Mouse (Mus musculus): ENCODE measurements at regions not wholly inside any gene's neighbourhood (a gene's known extent, or its start where the extent isn't known, plus 50 kb on each side); places are given as distances from the start of the nearest gene placed in this dataset.

- H3K9ac ChIP-seq (ENCODE audit: low read length) = no peak overlapping the region
- H3K9me3 ChIP-seq (ENCODE audit: control insufficient read depth, low read length) = no peaks in the 10 kb centered on the region
- H3K4me3 ChIP-seq (ENCODE audit: low read depth, low read length) = no peak overlapping the region
- no peaks in the 10 kb centered on the region for H3K4me1 ChIP-seq (replicated peaks; ENCODE audit: control insufficient read depth, insufficient read depth)
- H3K4me2 ChIP-seq (replicated peaks; ENCODE audit: low read depth) = no peak overlapping the region
- no peaks in the 10 kb centered on the region for H3K27me3 ChIP-seq (ENCODE audit: control insufficient read depth, insufficient read depth, low read length)
- H3K27ac ChIP-seq (replicated peaks) = no peak overlapping the region
- no peak for TF ChIP-seq CTCF (IDR thresholded peaks at IDR 0.05; ENCODE audit: low read depth)
- no peak for TF ChIP-seq EP300 (optimal IDR thresholded peaks at IDR 0.05)
- DNase-seq (ENCODE audit: low spot score) (no peak), ATAC-seq (ENCODE audit: low FRiP score, low TSS enrichment) (no peak)
- 52% methylated on average over 3 of the region's 3 CpGs for WGBS
- H3K36me3 ChIP-seq (ENCODE audit: control insufficient read depth, insufficient read depth, low read length) = no peaks in the 10 kb centered on the region
Measured at GRCm38 (mm10) chr15:59954345-59954744, 62.1 kb downstream of the 4933412E24Rik start.

GRCm38 (mm10) chr15:59953857-59954256 lies 62.6 kb downstream of the 4933412E24Rik start:
- Histone ChIP-seq H3K4me3 (ENCODE audit: low read depth, low read length) (no peak overlapping the region), H3K9me3 (ENCODE audit: control insufficient read depth, low read length) (no peaks in the 10 kb centered on the region), H3K9ac (ENCODE audit: low read length) (no peak overlapping the region), H3K27me3 (ENCODE audit: control insufficient read depth, insufficient read depth, low read length) (no peaks in the 10 kb centered on the region), H3K36me3 (ENCODE audit: control insufficient read depth, insufficient read depth, low read length) (no peaks in the 10 kb centered on the region), H3K4me2 (replicated peaks; ENCODE audit: low read depth) (no peak overlapping the region), H3K4me1 (replicated peaks; ENCODE audit: control insufficient read depth, insufficient read depth) (no peaks in the 10 kb centered on the region), H3K27ac (replicated peaks) (no peak overlapping the region)
- WGBS = 47% methylated on average over 4 of the region's 4 CpGs
- TF ChIP-seq EP300 (optimal IDR thresholded peaks at IDR 0.05) (no peak), CTCF (IDR thresholded peaks at IDR 0.05; ENCODE audit: low read depth) (no peak)
- ATAC-seq (ENCODE audit: low FRiP score, low TSS enrichment) = no peak
- no peak for DNase-seq (ENCODE audit: low spot score)

- Histone ChIP-seq H3K4me2 (replicated peaks; ENCODE audit: low read depth) (no peak overlapping the region), H3K4me1 (replicated peaks; ENCODE audit: control insufficient read depth, insufficient read depth) (no peaks in the 10 kb centered on the region), H3K27ac (replicated peaks) (no peak overlapping the region), H3K9ac (ENCODE audit: low read length) (no peak overlapping the region), H3K9me3 (ENCODE audit: control insufficient read depth, low read length) (no peaks in the 10 kb centered on the region), H3K36me3 (ENCODE audit: control insufficient read depth, insufficient read depth, low read length) (no peaks in the 10 kb centered on the region), H3K27me3 (ENCODE audit: control insufficient read depth, insufficient read depth, low read length) (no peaks in the 10 kb centered on the region), H3K4me3 (ENCODE audit: low read depth, low read length) (no peak overlapping the region)
- 79% methylated on average over 3 of the region's 3 CpGs for WGBS
- DNase-seq (ENCODE audit: low spot score) (no peak), ATAC-seq (ENCODE audit: low FRiP score, low TSS enrichment) (no peak)
- no peak for TF ChIP-seq EP300 (optimal IDR thresholded peaks at IDR 0.05)
- TF ChIP-seq CTCF (IDR thresholded peaks at IDR 0.05; ENCODE audit: low read depth) = no peak
Measured at GRCm38 (mm10) chr15:59950617-59951216, 65.7 kb downstream of the 4933412E24Rik start.

GRCm38 (mm10) chr15:59945208-59945607 lies 71.2 kb downstream of the 4933412E24Rik start:
- no peaks in the 10 kb centered on the region for H3K27me3 ChIP-seq (ENCODE audit: control insufficient read depth, insufficient read depth, low read length)
- H3K36me3 ChIP-seq (ENCODE audit: control insufficient read depth, insufficient read depth, low read length) = no peaks in the 10 kb centered on the region
- no peak overlapping the region for H3K4me3 ChIP-seq (ENCODE audit: low read depth, low read length)
- no peak overlapping the region for H3K9ac ChIP-seq (ENCODE audit: low read length)
- no peak overlapping the region for H3K4me2 ChIP-seq (replicated peaks; ENCODE audit: low read depth)
- WGBS = 20% methylated on average over 8 of the region's 8 CpGs
- DNase-seq (ENCODE audit: low spot score) (no peak), ATAC-seq (ENCODE audit: low FRiP score, low TSS enrichment) (no peak)
- H3K9me3 ChIP-seq (ENCODE audit: control insufficient read depth, low read length) = no peaks in the 10 kb centered on the region
- no peaks in the 10 kb centered on the region for H3K4me1 ChIP-seq (replicated peaks; ENCODE audit: control insufficient read depth, insufficient read depth)
- no peak overlapping the region for H3K27ac ChIP-seq (replicated peaks)
- TF ChIP-seq EP300 (optimal IDR thresholded peaks at IDR 0.05) (no peak), CTCF (IDR thresholded peaks at IDR 0.05; ENCODE audit: low read depth) (no peak)

- DNase-seq (ENCODE audit: low spot score) (no peak), ATAC-seq (ENCODE audit: low FRiP score, low TSS enrichment) (no peak)
- H3K27ac ChIP-seq (replicated peaks) = no peak overlapping the region
- H3K4me1 ChIP-seq (replicated peaks; ENCODE audit: control insufficient read depth, insufficient read depth) = no peaks in the 10 kb centered on the region
- H3K36me3 ChIP-seq (ENCODE audit: control insufficient read depth, insufficient read depth, low read length) = no peaks in the 10 kb centered on the region
- TF ChIP-seq CTCF (IDR thresholded peaks at IDR 0.05; ENCODE audit: low read depth) = no peak
- H3K4me2 ChIP-seq (replicated peaks; ENCODE audit: low read depth) = no peak overlapping the region
- H3K27me3 ChIP-seq (ENCODE audit: control insufficient read depth, insufficient read depth, low read length) = no peaks in the 10 kb centered on the region
- 25% methylated on average over 5 of the region's 5 CpGs for WGBS
- no peak overlapping the region for H3K4me3 ChIP-seq (ENCODE audit: low read depth, low read length)
- H3K9me3 ChIP-seq (ENCODE audit: control insufficient read depth, low read length) = no peaks in the 10 kb centered on the region
- H3K9ac ChIP-seq (ENCODE audit: low read length) = no peak overlapping the region
Measured at GRCm38 (mm10) chr15:59936486-59936885, 79.9 kb downstream of the 4933412E24Rik start.

GRCm38 (mm10) chr15:59913860-59914259 lies 102.6 kb downstream of the 4933412E24Rik start:
- H3K4me2 ChIP-seq (replicated peaks; ENCODE audit: low read depth) = no peak overlapping the region
- no peaks in the 10 kb centered on the region for H3K36me3 ChIP-seq (ENCODE audit: control insufficient read depth, insufficient read depth, low read length)
- no peak overlapping the region for H3K9ac ChIP-seq (ENCODE audit: low read length)
- TF ChIP-seq CTCF (IDR thresholded peaks at IDR 0.05; ENCODE audit: low read depth) (no peak), EP300 (optimal IDR thresholded peaks at IDR 0.05) (no peak)
- no peaks in the 10 kb centered on the region for H3K4me1 ChIP-seq (replicated peaks; ENCODE audit: control insufficient read depth, insufficient read depth)
- H3K9me3 ChIP-seq (ENCODE audit: control insufficient read depth, low read length) = no peaks in the 10 kb centered on the region
- DNase-seq (ENCODE audit: low spot score) (no peak), ATAC-seq (ENCODE audit: low FRiP score, low TSS enrichment) (no peak)
- 37% methylated on average over 4 of the region's 4 CpGs for WGBS
- no peak overlapping the region for H3K27ac ChIP-seq (replicated peaks)
- no peak overlapping the region for H3K4me3 ChIP-seq (ENCODE audit: low read depth, low read length)
- H3K27me3 ChIP-seq (ENCODE audit: control insufficient read depth, insufficient read depth, low read length) = no peaks in the 10 kb centered on the region

All from stomach, postnatal 0 days (tissue).